In the genomic region with DNA sequence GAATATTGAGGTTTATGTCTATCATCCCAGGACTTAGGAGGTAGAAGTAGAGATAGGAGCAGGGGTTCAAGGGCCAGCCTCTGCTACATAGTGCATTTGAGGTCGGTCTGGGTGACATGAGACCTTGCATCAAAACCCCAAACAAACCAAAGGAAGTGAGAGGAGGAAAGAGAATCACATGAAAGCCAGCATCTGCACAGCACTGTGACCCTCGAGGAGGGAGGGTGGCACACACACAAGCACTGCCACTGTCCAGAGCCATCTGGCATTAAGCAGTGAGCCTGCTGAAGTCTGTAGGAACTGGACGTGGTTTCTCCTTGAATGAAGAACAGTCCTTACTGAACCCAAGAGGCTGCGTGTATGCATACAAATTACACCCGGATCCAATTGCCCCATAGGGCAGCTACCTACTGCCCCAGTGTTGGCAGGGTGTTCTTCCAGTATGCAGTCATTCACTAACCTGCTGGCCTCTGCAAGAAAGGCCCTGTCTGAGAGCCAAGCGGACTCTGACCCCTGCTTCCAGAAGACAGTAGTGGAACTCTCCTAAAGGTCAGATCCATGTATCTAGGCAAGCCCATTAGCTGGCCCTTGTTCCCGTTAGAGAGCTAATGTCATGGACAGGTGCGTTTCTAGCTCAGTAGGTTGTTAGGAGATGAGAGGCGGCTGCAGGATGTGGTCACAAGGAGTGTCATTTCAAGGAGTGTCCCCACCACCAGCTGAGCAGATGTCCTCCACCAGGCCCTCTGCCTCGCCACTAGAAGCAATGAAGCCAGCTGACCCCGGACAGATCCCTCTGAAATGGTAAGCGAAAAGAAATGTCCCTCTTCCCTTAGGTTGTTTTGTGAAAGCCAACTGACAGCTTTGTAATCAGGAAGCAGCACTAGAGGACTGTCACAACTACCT, we compare ENCODE assay signal across 13 mouse cellular contexts. TPM values are rescaled to one million over a fixed set of nuclear protein-coding genes. Genes with fewer than 3 reads are reported as not detected.
DNase-seq lines count a peak whose midpoint lies in the region; ATAC-seq lines count a peak whose summit lies in the region.
"Had no signal": no experiment of that assay in that cellular context is flagged by ENCODE, and none has a peak within 500 bp of the region (broad histone marks: within the 10 kb centered on the region; RNA-seq: fewer than 3 reads in every experiment).

No protein-coding gene starts in this region.

- 82% methylated on average over 12 of the region's 12 CpGs for WGBS in kidney, embryonic 15.5 days

- no peaks in the 10 kb centered on the region for H3K36me3 ChIP-seq in kidney, embryonic 15.5 days
- H3K36me3 ChIP-seq: hindbrain, embryonic 12.5 days; limb, embryonic 13.5 days had no signal

- peak; percentile 89 for DNase-seq in kidney, adult 11 months
- peak; percentile 36 for DNase-seq in thymus, postnatal 0 days (ENCODE audit: low spot score)
- no peak for DNase-seq in thymus, postnatal 10 days (ENCODE audit: low spot score in 2 of 2)
- DNase-seq in frontal cortex, postnatal 10 days (ENCODE audit: low spot score in 2 of 2), result no peak
- DNase-seq in spleen, postnatal 4 days (ENCODE audit: low spot score in 2 of 2), result no peak
- DNase-seq: adrenal gland, postnatal 14 days; gastrocnemius, postnatal 10 days had no signal

- no peak overlapping the region for H3K27ac ChIP-seq in kidney, embryonic 15.5 days
- H3K27ac ChIP-seq: hindbrain, embryonic 12.5 days had no signal

- H3K4me2 ChIP-seq in kidney, embryonic 15.5 days, result no peak overlapping the region
- H3K4me2 ChIP-seq: hindbrain, embryonic 12.5 days; limb, embryonic 13.5 days had no signal

- H3K9ac ChIP-seq in kidney, embryonic 15.5 days, result no peak overlapping the region
- H3K9ac ChIP-seq: hindbrain, embryonic 12.5 days had no signal

- H3K4me3 ChIP-seq in kidney, embryonic 15.5 days (replicated peaks), result no peak overlapping the region
- H3K4me3 ChIP-seq: hindbrain, embryonic 12.5 days; limb, embryonic 13.5 days had no signal

- no peaks in the 10 kb centered on the region for H3K27me3 ChIP-seq in kidney, embryonic 15.5 days
- H3K27me3 ChIP-seq: hindbrain, embryonic 12.5 days; limb, embryonic 13.5 days had no signal

- no peak for ATAC-seq in kidney, embryonic 15.5 days (replicated peaks; ENCODE audit: low FRiP score)
- ATAC-seq in megakaryocyte progenitor cell, adult 5-6 weeks (replicated peaks; ENCODE audit: poor library complexity), result peak; percentile 60
- ATAC-seq in activated CD4-positive, CD25-positive, alpha-beta regulatory T cell, adult 4 months, result no peak
- ATAC-seq: CD4-positive, CD25-positive, alpha-beta regulatory T cell, adult 4 months had no signal

- H3K9me3 ChIP-seq in kidney, embryonic 15.5 days (replicated peaks), result no peaks in the 10 kb centered on the region
- H3K9me3 ChIP-seq: hindbrain, embryonic 12.5 days; limb, embryonic 13.5 days had no signal

- peaks cover 4% of the 10 kb centered on the region; the same call in 1 of the 2 replicates for H3K4me1 ChIP-seq in kidney, embryonic 15.5 days
- H3K4me1 ChIP-seq: hindbrain, embryonic 12.5 days had no signal

RNA-seq across cellular contexts. Expression of gene Sema4c, which starts 46.4 kb away (rescaled TPM):
- 19.3 and 23.3 TPM in 2 replicates for polyA plus RNA-seq in kidney, embryonic 15.5 days (2015; fragmentation: Nextera tagmentation; extraction: Ambion mirVana)
- 5.5 and 6.0 TPM in 2 replicates for polyA plus RNA-seq in thymus, postnatal 0 days (2015; fragmentation: Nextera tagmentation; extraction: Ambion mirVana)
- 0.42 and 0.66 TPM in 2 replicates for total RNA-seq in megakaryocyte progenitor cell, adult 5-6 weeks (2015)
- 0.64 and 1.00 TPM in 2 replicates for total RNA-seq in megakaryocyte progenitor cell, adult 5-6 weeks (2017)
- polyA plus RNA-seq in activated CD4-positive, CD25-positive, alpha-beta regulatory T cell, adult 4 months (2017; shearing (Covaris generic)), result under 1 TPM in 1 of 2 experiments, not detected in 1; 0.13 TPM

RNA-seq across cellular contexts. Expression of gene Ankrd39, which starts 57.3 kb away (rescaled TPM):
- 26.2 and 26.3 TPM in 2 replicates for polyA plus RNA-seq in kidney, embryonic 15.5 days (2015; fragmentation: Nextera tagmentation; extraction: Ambion mirVana)
- 20.0 and 22.7 TPM in 2 replicates for polyA plus RNA-seq in thymus, postnatal 0 days (2015; fragmentation: Nextera tagmentation; extraction: Ambion mirVana)
- total RNA-seq in megakaryocyte progenitor cell, adult 5-6 weeks (2015), result 4.6 and 4.9 TPM in 2 replicates
- total RNA-seq in megakaryocyte progenitor cell, adult 5-6 weeks (2017), result 5.4 and 7.3 TPM in 2 replicates
- 10 to 100 TPM; 21.5 to 21.6 TPM for polyA plus RNA-seq in activated CD4-positive, CD25-positive, alpha-beta regulatory T cell, adult 4 months (2017; shearing (Covaris generic))

Comparison
In these comparisons a context has a peak if more than half of its experiments do, and no peak if none do; other contexts are left out.
1. DNase-seq: peak in kidney, adult 11 months (single experiment) and thymus, postnatal 0 days (single experiment); none in thymus, postnatal 10 days (0 of 2), frontal cortex, postnatal 10 days (0 of 2) and spleen, postnatal 4 days (0 of 2).